Mouse (Mus musculus): Measurements from ENCODE around the gene Zglp1.

Gene Zglp1

DNA sequence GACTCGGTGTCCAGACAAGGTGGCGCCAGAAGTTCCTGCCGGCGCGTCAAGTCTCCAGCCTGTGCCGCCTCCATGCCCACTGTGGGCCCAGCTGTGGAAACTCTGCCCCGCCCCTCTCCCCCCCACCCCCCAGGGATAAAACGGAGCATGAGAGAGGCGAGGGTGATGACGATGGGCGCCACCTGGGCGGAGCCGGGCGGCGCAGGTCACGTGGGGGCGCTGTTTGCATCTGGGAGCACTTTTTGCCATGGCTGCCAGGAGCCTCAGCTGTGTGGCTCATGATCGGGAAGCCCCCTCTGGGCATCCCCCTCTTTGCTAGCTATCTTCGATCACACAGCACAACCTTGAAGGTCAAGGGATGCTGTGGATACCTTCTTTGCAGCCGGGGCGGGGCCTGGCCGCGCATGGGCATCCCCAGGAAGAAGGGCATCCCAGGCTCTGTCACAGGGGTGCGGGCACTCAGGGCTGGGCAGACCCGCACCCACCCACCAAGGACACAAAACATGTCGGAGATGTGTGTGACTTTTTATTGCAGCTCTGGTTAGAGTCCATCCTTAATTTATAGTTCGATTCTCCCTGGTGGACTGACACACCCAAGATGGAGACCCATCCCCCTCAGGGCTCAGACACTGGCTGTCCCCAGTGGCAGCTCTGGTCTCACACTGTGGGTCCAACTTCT is at the start of gene Zglp1:
Gene Zglp1 (minus strand): TSS at position 88 of the 679 bp plus-strand sequence.
- DNase-seq (ENCODE audit: low spot score), result no peak

DNA sequence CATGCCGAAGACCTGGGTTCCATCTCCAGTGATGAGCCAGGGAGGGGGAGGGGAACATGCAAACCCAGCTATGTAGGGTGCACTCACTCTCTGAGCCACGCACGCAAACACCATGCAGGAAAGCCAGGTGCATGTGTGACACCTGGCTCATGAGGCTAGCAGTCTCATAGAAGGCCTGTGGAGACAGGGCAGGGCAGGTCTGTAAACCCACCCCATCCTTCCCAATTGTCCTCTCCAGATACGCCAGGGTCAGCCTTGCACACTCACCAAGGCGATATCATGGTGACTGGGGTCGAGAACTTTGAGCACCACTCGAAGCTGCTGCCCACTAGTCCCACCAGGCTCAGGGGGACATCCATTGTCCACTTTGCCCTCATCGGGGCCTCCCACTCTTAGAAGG is 48.2 kb upstream of the Zglp1 start:
- no peak for DNase-seq (ENCODE audit: low spot score)

DNA sequence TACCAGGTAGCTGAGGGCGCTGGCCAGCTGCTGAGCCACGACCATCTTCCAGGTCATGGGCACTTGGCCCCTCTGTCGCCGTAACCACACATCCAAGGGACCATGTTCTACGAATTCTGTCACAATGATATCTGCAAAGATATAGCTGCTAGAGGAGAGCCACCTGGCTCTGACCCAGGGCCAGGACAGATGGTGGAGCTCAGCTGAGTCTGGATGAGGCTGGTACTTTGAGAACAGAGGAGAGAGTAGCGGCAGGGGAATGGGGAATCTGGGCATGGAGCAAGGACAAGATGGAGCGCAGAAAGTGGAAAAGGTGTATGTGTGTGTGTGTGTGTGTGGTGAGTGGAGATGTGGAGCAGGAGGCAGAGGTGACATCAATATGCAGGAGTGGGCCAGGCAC is 47.3 kb upstream of the Zglp1 start:
- DNase-seq (ENCODE audit: low spot score), result no peak

- no peak for DNase-seq (ENCODE audit: low spot score)
Measured at GRCm38 (mm10) chr9:21113751-21114150, 46.9 kb upstream of the Zglp1 start.

DNA sequence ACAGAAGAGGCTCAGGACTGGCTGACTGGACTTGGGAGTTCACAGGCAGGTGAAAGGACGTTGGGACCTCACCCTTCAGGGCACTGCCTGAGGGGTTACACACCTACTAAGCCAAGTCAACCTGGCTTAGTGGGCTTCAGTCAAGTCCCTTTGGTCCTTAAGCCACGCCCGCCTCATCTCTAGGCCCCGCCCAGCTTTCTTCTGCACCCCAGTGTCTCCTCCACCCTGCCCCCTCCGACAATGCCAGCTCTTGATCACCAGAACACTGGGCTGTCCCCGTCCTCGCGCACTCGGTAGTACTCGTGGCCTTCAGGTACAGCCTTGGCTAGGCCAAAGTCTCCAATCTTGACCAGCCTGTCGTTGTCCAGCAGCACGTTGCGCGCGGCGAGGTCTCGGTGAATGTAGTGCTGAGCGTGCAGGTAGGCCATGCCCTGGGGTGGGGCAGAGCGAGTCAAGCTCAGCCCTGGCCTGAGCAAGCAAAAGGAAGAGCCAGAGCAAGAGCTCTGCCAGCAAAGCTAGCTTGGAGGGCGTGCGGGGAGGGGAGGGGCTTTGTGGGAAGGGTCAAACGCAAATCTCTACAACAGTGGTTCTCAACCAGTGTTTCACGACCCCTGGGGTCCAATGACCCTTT is 40.8 kb upstream of the Zglp1 start:
- no peak for DNase-seq (ENCODE audit: low spot score)

DNA sequence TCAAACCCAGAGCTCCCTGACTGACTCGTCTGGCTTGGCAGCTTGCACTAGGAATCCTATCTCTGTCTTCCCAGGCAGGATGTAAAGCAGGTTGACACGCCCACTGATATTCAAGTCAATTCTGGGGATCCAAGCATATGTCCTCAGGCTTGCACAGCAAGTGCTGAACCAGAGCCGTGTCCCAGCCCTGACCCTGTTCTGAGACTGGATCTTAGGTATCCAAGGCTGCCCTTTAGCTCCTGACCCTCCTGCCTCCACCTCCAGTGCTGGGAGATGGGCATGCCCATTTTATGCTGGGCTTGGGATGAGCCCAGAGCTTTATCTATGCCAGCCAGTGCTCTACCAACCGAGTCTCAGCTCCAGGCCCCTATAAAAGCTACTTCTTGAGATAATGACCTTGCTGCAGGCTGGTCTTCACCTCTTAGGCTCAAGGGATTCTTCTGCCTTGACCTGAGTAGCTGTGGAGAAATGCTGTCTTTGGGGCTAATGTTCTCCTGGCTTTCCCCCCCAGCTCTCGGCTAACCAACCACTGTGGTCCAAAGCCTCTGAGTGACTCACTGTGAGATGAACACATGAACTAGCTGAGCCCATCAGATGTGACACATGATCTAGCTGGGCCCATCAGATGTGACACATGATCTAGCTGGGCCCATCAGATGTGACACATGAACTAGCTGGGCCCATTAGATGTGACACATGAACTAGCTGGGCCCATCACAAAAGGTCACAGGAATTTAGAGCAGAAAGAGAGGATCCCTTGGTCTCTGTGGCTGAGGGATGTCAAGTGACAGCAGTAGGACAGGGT is 39.1 kb upstream of the Zglp1 start:
- no peak for DNase-seq (ENCODE audit: low spot score)

- DNase-seq (ENCODE audit: low spot score), result no peak
Measured at GRCm38 (mm10) chr9:21104814-21105213, 37.9 kb upstream of the Zglp1 start.

- no peak for DNase-seq (ENCODE audit: low spot score)
Measured at GRCm38 (mm10) chr9:21102076-21102475, 35.2 kb upstream of the Zglp1 start.

- DNase-seq (ENCODE audit: low spot score), result no peak
Measured at GRCm38 (mm10) chr9:21100447-21101161, 33.7 kb upstream of the Zglp1 start.

DNA sequence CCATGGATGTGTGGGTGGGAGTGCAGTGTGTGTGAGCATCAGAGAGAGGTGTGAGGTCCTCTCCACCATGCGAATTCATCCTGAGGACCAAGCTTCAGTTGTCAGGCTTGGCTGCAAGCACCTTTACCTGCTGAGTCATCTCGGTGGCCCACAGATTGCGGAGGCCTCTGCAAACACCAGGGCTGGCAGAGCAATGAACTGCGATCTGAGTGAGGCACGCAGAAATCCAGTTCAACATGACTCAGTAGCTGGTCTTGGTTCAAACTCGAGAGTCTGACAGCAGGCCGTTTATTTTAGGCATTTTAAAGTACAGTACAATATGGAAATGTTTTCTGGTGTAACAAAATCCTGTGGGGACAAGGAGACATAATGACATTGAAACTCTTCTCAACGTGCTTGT is 30.9 kb upstream of the Zglp1 start:
- no peak for DNase-seq (ENCODE audit: low spot score)

DNA sequence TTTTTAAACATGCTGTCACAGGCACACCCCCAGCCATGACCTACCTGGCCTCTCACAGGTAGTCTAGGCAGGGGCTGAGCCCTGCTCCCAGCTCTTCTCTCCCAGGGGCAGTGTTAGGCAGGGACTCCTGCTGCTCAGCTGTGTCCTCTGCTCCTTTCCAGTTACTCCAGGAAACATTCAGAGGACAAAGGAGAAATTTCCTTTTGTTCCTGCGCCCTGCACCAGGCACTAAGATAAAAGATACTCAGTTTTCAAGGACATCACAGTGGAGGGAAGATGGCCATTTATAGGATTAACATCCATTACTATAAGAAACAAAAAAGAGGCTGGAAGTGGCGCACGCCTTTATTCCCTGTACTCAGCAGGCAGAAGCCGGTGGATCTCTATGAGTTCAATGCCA is 29.1 kb upstream of the Zglp1 start:
- no peak for DNase-seq (ENCODE audit: low spot score)

DNA sequence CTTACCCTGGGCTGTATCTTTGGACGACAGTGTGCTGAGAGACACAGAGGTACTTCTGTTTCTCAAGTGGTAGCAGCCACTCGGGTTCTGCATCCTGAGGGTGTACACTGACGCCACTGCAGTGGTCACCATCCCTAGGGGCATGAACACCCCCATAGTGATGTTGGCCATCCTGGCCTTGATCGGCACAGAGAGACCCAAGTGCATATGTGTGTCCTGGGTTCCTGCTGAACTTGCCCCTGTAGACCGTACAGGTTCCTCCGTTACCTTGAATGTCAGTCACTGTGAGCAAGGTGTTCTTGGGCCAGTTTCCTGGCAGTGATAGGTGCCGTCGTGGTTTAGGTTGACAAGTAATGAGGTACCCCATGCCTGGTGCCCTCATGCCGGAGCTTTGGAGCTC is 26.5 kb upstream of the Zglp1 start:
- DNase-seq (ENCODE audit: low spot score), result no peak

DNA sequence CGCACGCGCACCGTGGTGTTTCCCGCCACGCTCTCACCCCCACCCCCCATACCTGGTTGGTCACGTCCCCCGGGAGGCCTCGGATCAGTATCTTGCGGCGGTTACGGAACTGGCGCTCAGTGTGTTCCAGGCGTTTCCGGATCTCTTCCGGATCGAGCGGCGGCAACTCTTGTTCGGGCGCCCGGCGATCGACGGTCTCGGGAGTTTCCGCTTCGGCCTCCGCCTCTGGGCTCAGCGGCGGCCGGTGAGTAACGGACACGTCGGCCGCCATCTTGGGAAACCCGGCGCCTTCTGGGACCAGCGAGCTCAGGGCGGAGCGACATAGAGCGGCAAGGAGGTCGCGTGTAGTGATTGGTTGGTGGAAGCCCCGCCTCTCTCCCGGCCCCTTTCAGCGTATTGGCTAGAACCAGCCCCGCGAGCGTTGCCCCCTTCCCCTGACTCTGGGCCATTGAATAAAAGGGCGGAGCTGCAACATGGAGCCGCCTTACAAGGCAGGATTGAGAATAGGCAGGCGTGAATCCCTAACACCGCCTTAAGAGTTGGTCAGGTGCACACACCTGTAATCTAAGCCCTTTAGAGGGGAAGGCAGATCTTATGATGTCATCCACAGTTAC is 24.9 kb upstream of the Zglp1 start, which contains the start of the genes Gm38431 and Raver1:
Gene Gm38431 (minus strand): TSS at position 291 of the 614 bp plus-strand sequence.
Gene Raver1 (minus strand): TSS at position 302 of the 614 bp plus-strand sequence.
- peak; percentile 99 for DNase-seq (ENCODE audit: low spot score)

GRCm38 (mm10) chr9:21090972-21091706 is 24.2 kb upstream of the Zglp1 start:
- DNase-seq (ENCODE audit: low spot score), result peak; percentile 2

DNA sequence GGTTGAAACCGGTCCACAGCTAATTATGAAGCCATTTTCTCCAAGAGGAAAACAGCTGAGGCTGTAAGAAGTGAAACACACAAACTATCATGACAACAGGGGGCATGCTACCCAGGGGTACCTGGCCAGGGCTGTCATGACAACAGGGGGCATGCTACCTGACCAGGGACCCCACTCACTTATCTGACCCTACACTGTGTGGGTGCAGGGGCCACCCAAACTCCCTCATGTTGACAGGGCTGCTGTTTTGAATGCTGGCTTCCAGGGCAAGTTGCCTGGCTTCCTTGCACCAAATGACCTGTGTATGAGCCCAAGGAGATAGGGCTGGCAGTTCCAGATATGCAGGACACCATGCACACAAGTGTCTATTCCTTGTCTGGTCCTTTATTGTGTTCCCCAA is 23.6 kb upstream of the Zglp1 start:
- DNase-seq (ENCODE audit: low spot score), result no peak

DNA sequence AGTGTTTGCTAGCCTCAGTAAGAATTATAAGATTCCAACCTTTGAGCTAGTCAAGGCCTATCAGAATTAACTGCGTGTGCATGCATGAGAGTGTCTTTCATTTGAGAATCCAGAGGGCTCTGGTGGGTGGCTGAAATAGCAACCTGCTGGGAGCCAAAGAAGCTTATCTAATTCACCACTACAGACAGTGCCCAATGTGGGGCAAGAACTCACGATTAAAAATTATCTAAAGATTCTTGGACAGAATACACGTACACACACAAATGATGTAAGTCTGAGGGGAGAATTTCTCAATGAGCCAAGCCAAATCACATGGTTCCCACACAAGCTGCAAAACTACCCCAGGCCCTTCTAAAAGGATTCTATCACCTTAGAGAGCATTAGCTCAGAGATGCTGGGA is 16.4 kb upstream of the Zglp1 start:
- no peak for DNase-seq (ENCODE audit: low spot score)

- DNase-seq (ENCODE audit: low spot score), result no peak
Measured at GRCm38 (mm10) chr9:21081127-21081526, 14.2 kb upstream of the Zglp1 start.

- DNase-seq (ENCODE audit: low spot score), result no peak
Measured at GRCm38 (mm10) chr9:21075625-21076024, 8.7 kb upstream of the Zglp1 start.

GRCm38 (mm10) chr9:21074173-21074572 is 7.3 kb upstream of the Zglp1 start:
- no peak for DNase-seq (ENCODE audit: low spot score)

DNA sequence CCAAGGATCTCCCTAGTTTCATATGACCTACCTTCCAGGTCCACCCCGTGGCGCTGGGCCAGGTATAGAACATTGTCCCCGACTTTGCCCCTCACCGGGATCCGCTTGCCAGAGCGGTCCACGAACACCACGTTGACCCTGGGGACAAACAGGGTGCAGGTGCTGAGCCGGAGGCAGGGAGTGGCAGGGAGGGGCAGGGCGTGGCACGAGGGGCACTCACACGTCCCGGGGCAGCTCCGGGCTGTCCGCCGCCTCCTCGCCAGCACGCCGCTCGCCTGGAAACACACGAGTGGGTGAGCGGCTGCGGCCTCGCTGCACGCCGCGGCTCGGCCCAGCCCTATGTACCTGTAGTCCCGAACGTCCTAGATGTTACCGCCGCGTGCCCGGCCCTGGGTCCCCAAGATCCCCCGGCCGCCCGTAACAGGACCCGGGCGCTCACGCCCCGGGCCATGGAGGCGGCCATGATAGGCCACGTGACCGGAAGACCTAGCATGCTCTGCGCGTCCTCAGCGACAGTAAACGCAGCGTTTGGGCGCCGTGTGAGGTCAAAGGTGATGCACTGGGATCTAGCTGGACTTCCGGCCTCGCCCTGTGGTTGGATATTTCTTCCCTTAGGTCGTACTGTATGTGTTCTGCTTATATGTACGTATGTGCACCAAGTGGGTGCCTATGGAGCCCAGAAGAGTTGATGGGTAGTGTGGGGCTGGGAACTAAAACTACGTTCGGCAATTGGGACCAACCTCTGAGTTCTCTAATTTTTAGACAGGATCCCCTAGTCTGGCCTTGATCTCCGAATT is 6.3 kb upstream of the Zglp1 start, which contains the start of the genes Gm49373 and Fdx1l:
Gene Gm49373 (minus strand): TSS at position 53 of the 797 bp plus-strand sequence.
Gene Fdx1l (minus strand): TSS at position 571 of the 797 bp plus-strand sequence.
- DNase-seq (ENCODE audit: low spot score), result peak; percentile 91

All from retina, embryonic 14.5 days (tissue).